Mouse (Mus musculus) erythroblast, embryonic 14.5 days (primary cell): Measurements from ENCODE around the gene Myo1g. TPM values are rescaled to one million over a fixed set of nuclear protein-coding genes. Genes with fewer than 3 reads are reported as not detected.
"Not testable (repeated sequence)": the region's sequence is repeated elsewhere in the genome, so short reads cannot be mapped to it uniquely, and the experiment has no call there.

Experiments used
- H3K27me3 ChIP-seq: 2 replicates; pipeline ENCODE4 v1.6.1; 2012; ENCODE audit warnings: inconsistent platforms; ENCODE audit not compliant: control insufficient read depth
- H3K36me3 ChIP-seq: 2 replicates; pipeline ENCODE4 v1.6.1; 2012; ENCODE audit warnings: mild to moderate bottlenecking, inconsistent platforms; ENCODE audit not compliant: control insufficient read depth
- H3K4me1 ChIP-seq: 2 replicates; pipeline ENCODE4 v1.6.1; 2012; ENCODE audit warnings: inconsistent platforms; ENCODE audit not compliant: control insufficient read depth
- H3K4me3 ChIP-seq: replicated peaks from 2 replicates; pipeline ENCODE3; 2012; ENCODE audit warnings: moderate library complexity, mild to moderate bottlenecking, inconsistent platforms
- H3K9me3 ChIP-seq: 2 replicates; pipeline ENCODE4 v1.6.1; 2012; ENCODE audit warnings: low read length, inconsistent platforms, mixed read lengths; ENCODE audit not compliant: control insufficient read depth
- GATA1 ChIP-seq: IDR thresholded peaks from 2 replicates; pipeline ENCODE4 v1.6.1; 2012; ENCODE audit warnings: low read length, inconsistent platforms, mixed read lengths
- TAL1 ChIP-seq: IDR thresholded peaks from 3 replicates; pipeline ENCODE4 v1.6.1; 2012; ENCODE audit warnings: low read length, inconsistent platforms, mixed read lengths
- polyA plus RNA-seq: library from polyadenylated mRNA; stranded (reverse); fragments of >175 nt; gene quantifications from 2 replicates; pipeline ENCODE4 v1.2.3, GENCODE M21; 2012

Myo1g gene
- polyA plus RNA-seq, 1 experiment = 0.20 TPM

- no peak for TF ChIP-seq GATA1
- TF ChIP-seq TAL1 = no peak
- Histone ChIP-seq H3K27me3 (no peaks in the 10 kb centered on the region), H3K4me3 (peak overlapping the region; percentile 72), H3K36me3 (peaks cover 15% of the 10 kb centered on the region), H3K9me3 (no peaks in the 10 kb centered on the region), H3K4me1 (peaks cover 42% of the 10 kb centered on the region)
These were observed 24.6 kb upstream of the Myo1g start for GRCm38 (mm10) chr11:6545186-6545856.

GRCm38 (mm10) chr11:6544683-6545082 lies 23.9 kb upstream of the Myo1g start:
- no peaks in the 10 kb centered on the region for H3K27me3 ChIP-seq
- peaks cover 10% of the 10 kb centered on the region for H3K36me3 ChIP-seq
- no peaks in the 10 kb centered on the region for H3K9me3 ChIP-seq
- TF ChIP-seq GATA1 (no peak), TAL1 (no peak)
- no peak overlapping the region for H3K4me3 ChIP-seq
- H3K4me1 ChIP-seq = peaks cover 38% of the 10 kb centered on the region

GRCm38 (mm10) chr11:6530746-6531145 lies 10.0 kb upstream of the Myo1g start:
- H3K4me1 ChIP-seq = peaks cover 28% of the 10 kb centered on the region
- no peaks in the 10 kb centered on the region for H3K27me3 ChIP-seq
- H3K4me3 ChIP-seq = no peak overlapping the region
- H3K9me3 ChIP-seq = no peaks in the 10 kb centered on the region
- TF ChIP-seq GATA1 (no peak), TAL1 (no peak)
- peaks cover 9% of the 10 kb centered on the region for H3K36me3 ChIP-seq

DNA sequence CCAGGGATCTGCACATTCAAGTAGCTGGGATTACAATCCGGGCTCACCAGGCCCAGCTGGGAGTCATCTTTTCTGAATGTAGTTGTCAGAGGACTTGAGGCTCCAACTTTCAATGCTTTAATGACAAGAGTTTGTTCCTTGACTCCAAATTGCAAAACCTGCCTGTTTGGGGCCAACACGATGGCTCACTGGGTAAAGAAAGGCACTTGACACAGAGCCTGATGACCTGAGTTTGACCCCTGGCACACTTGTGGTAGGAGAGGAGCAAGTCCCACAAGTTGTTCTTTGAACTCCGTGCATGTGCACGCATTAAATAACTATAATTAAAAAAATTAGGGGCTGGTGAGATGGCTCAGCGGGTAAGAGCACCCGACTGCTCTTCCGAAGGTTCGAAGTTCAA lies 9.2 kb upstream of the Myo1g start:
- peaks cover 17% of the 10 kb centered on the region for H3K36me3 ChIP-seq
- peaks cover 31% of the 10 kb centered on the region for H3K4me1 ChIP-seq
- no peaks in the 10 kb centered on the region for H3K9me3 ChIP-seq
- no peak for TF ChIP-seq GATA1
- no peak for TF ChIP-seq TAL1
- no peak overlapping the region for H3K4me3 ChIP-seq
- H3K27me3 ChIP-seq = no peaks in the 10 kb centered on the region

- Histone ChIP-seq H3K4me3 (peak overlapping the region; percentile 87), H3K36me3 (peaks cover 32% of the 10 kb centered on the region)
- TF ChIP-seq GATA1 (peak; percentile 49; the same call in 1 of the 2 replicates), TAL1 (no peak)
These were observed 7.6 kb upstream of the Myo1g start for GRCm38 (mm10) chr11:6528186-6529006.

GRCm38 (mm10) chr11:6527256-6528185 lies 6.8 kb upstream of the Myo1g start:
- H3K4me3 ChIP-seq = peak overlapping the region; percentile 87
- H3K36me3 ChIP-seq = peaks cover 34% of the 10 kb centered on the region
- peaks cover 42% of the 10 kb centered on the region for H3K4me1 ChIP-seq
- H3K27me3 ChIP-seq = no peaks in the 10 kb centered on the region
- no peak for TF ChIP-seq TAL1
- no peak for TF ChIP-seq GATA1
- no peaks in the 10 kb centered on the region for H3K9me3 ChIP-seq

More at GRCm38 (mm10) chr11:6528186-6529006, 7.6 kb upstream of the Myo1g start:
- Histone ChIP-seq H3K27me3 (no peaks in the 10 kb centered on the region), H3K9me3 (no peaks in the 10 kb centered on the region), H3K4me1 (peaks cover 38% of the 10 kb centered on the region)

- H3K27me3 ChIP-seq, H3K9me3 ChIP-seq: not testable (repeated sequence)
- Histone ChIP-seq H3K4me1 (peaks cover 42% of the 10 kb centered on the region), H3K4me3 (peak overlapping the region; percentile 87), H3K36me3 (peaks cover 34% of the 10 kb centered on the region)
These were observed 5.9 kb upstream of the Myo1g start for GRCm38 (mm10) chr11:6526526-6527255.

DNA sequence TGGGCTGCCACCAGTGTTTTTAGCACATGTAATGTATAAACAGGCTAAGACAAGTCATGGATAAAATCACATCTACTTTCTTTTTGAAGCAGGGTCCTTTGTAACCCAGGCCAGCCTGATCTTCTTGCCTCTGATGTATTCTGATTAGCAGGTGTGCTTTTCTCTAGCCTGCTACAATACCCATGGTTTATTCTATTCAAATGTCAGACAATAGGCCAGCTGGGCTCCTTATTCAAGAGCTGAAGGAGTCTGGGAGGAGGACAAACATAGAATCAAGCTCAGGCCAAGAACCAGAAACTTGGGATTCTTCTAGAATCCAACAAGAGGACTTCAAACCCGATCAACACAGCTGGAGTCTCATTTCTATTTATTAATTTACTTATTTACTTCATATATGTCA lies 4.5 kb upstream of the Myo1g start:
- Histone ChIP-seq H3K4me1 (peaks cover 46% of the 10 kb centered on the region), H3K27me3 (peaks cover 2% of the 10 kb centered on the region; the same call in 1 of the 2 replicates), H3K4me3 (no peak overlapping the region), H3K9me3 (no peaks in the 10 kb centered on the region), H3K36me3 (peaks cover 34% of the 10 kb centered on the region)
- TF ChIP-seq GATA1 (no peak), TAL1 (no peak)
